Mouse (Mus musculus) frontal cortex, postnatal 36 days (tissue): ENCODE measurements around the gene Lbhd1.

Experiments
- DNase-seq, 2 experiments: peaks; one replicate each; pipeline ENCODE4 v3.0.0; 2022; ENCODE audit warnings: low spot score in 2 of 2

The Lbhd1 gene

DNA sequence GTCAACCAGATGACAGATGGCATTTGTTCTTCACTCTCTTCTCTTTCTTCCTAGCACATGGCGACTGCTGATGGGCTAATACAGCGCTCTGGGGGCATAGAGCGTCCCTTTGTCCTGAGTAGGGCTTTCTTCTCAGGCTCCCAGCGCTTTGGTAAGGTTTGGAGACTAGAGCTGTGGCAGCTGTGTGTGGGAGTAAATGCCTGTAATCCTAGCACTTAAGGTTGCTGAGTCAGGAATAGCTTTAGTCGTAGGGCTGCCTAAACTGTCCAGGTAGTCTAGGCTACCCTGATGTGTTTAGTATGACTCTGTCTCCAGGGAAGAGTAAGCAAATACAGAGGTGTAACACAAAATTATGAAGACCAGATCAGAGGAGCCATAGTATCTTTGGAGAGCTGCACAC, 28.3 kb downstream of the Lbhd1 start:
- DNase-seq: peak in 1 of 2 experiments; percentile 71

DNA sequence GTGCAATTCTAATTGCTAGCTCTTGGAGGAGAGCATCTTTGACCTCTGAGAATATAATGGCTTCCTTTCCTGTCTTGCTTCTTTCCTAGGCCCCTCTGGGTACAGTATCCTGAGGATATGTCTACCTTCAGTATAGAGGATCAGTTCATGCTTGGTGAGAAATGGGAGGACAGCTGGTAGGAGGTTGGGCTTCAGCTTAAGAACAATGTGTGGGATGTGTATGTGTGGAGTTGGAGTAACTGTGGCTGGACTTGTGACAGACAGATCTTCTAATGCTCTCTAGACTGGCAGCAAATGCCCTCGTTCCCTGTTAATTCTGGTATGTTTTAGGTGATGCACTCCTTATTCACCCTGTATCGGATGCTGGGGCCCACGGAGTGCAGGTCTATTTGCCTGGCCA, 30.7 kb downstream of the Lbhd1 start:
- DNase-seq: no peak

DNA sequence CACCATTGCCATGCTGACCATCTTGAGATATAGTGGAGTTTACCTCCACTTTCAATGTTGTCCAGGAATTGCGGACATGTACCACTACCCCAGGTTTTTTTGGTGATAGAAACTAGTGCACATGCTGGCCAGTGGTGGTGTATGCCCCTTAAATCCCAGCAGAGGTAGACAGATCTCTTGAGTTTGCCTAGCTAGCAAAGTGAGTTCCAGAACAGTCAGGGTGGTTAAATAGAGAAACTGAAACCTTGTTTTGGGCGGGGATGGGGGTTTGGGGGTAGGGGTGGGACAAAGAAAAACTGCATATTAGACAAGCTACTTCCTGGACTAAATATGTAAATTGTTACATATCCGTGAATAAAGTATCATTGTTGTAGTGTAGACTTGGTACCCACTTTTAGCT, 35.5 kb downstream of the Lbhd1 start:
- DNase-seq: no peak

DNA sequence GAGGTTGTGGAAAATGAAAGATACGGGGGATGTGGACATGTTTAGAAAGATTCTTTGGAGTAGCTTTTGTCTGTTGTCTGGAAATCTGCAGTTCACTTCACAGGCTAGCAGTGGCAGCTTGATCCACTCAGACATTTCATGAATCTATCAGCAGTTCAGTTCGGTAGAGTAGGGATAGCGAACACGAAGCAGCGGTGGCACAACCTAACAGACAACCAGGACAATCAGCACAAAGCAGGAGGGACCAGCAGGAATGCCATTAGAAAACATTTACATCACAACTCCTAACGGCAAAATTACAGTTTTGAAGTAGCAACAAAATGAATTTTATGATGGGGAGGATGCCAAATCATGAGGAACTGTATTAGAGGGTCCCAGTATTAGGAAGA, 36.1 kb downstream of the Lbhd1 start:
- DNase-seq: no peak

DNA sequence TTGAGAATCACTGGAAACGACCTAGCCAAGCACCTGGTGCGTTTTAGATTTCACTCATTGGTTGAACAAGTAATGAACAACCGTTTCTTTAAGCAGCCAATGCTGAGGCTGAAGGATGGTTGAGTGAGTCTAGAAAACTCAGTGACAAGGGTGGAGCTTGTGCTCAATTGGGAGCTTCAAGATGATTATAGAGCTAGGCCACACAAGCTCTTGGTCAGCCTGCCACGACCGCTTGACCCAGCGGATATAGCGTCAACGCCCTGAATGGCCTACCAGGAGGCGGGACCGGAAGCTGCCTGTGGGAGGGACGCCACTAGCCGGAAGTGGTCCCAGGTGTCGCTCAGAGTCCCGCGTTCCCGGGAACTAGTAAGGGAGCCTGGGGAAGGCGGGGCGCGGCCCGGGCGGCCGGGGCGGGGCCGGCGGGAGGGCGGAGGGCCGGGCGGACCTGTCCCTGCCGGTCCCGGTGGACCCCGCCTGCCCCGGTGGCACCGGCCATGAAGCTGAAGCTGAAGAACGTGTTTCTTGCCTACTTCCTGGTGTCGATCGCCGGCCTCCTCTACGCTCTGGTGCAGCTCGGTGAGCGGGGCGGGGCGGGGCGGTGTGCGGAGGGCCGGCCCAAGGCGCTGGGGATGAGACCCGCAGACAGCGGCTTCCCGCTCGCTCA, 36.7 kb downstream of the Lbhd1 start, which contains the start of gene B3gat3:
Gene B3gat3, plus strand, starts transcription at position 302 of the 664 bp plus-strand sequence.
- DNase-seq: peak; percentile 94 to 96

DNA sequence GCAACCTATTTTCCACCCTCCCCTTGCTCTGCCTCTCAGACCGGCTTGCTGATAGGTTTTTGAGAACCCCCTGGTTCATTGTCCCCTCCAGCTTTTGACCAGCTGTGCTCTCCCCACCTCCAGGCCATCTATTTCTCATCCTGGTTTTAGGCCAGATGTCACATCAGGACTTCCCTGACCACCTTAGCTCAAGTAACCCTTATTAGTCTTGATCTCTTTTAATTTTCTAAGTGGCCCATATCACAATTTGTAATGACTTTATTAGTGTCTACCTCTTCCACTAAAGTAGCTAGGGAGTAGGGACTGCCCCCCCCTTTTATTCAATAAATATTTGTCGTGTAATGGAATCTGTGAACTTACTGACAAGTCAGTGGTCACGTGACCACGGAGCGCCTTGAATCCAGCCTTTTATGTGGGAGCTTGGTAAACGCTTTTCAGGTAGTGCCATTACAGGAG, 37.3 kb downstream of the Lbhd1 start:
- DNase-seq: no peak

DNA sequence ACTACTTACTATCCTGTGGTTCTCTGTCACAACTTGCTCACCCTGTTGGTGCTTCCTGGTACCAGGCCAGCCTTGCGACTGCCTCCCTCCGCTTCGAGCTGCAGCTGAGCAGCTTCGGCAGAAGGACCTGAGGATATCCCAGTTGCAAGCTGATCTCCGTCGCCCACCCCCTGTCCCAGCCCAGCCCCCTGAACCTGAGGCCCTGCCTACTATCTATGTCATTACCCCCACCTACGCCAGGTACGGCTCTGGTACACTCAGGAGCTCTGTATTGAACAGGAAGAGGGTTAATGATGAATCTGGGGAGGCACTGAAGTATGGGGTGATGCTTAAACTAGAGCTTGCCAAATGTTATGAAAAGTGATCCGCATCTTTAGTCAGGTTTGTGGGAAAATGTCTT, 38.2 kb downstream of the Lbhd1 start:
- DNase-seq: no peak

DNA sequence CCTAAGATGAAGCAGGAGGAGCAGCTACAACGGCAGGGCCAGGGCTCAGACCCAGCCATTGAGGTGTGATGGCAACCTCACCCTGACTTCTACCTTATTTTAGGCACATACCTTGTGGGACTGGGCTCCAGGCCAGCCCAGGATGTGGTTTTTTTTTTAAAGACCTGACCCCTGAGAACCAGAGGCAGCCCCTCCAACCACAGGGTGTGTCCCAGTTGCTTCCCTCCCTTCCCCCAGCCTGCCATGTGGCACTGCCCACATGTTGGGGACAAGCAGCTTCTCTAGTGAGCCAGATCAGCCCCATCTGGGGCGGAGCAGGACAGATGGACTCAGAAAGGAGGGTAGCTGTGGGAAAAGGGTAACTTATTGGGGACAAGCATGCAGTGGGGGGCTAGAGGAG, 43.2 kb downstream of the Lbhd1 start:
- DNase-seq: no peak

DNA sequence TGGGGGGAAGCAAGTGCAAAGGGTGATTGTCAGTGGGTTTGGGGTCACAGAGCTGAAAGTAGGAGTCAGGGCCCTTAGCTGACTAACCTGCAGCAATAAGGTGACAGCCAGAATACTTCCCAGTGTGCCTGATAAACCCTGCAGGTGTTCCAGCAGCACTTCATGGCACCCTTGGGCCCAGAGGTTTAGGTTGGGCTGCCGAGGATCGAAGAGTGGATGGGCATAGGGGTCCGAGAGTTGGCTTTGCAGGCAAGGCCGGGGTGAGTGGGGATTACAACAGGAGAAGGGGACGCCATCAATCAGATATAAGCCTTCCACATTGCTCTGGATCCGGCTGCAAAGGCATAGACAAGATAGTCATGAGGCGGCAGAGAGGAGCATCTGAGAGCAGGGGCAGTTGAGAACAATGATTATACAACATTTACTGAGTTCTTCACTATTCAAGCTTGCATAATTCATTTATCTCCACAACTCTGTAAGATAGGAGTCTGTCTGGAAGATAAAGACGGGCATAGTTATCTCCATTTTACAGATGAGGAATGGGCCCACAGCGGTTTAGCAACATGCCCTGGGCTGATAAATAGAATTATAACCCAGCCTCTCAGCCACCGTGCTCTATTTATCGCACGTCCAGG, 44.5 kb downstream of the Lbhd1 start:
- DNase-seq: no peak

DNA sequence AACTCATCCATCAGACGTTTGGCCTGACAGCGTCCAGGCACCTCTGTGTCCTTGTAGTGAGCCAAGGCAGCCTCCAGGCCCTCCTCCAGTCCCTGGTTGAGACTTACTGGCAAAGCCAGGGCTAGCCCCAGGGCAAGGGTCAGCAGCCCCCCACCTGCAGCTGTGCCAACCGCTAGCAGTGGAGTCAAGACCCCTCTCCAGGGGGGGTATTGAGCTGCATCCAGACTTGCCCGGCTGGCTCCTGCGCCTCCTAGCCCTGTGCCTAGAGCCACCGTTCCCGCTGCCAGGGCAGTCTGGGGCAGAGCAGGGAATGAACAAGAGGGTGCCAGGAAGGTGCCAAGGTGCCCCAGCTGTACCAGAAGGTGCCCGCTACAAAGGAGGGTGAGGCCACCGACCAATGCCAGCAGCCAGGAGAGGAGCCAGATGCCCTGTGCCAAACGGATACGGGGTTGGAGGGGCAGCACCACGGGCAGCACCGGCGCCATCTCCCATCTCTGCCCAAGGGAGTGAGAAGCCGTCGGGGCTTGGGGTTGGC, 45.2 kb downstream of the Lbhd1 start:
- no peak for DNase-seq

DNA sequence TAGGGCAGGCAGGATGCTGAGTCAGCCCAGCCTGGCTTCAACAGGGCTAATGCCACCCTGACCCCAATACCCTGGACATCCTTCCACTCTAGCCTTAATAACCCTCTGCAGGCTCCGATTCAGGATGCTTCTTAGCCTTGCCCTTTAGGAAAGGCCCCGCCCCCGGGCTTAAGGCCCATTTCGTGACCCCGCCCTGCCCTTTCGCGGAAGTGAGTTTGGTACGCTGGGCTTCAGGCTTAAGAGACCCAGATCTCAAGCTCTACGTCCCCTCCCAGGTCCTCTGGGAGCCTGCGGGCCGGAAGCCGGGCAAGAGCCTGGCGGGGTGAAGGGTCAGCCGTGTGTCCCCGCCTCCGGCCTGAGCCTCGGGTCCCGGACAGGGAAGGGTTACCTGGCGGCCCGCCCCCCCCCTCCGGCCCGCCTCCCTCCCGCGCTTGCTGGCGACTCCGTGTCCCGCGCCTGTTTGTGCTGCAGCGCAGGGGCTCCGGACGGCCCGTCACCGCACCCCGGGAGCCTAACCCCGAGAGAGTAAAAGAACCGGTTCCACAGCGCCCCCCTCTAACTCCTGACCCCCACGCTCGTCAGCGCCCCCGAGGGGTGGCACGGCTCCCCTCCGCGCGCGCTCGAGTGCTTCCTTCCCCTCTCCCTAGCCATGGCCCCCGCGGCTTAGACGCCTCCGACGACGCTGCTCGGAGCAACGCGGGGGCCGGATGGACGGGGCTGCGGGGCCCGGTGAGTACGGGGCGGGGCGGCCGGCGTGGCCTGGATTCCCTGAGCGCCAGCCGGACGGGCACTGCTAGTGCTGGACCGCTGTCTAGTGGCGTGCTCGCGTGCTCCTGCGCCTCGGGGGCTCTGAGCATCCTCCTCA, 45.9 kb downstream of the Lbhd1 start, which contains the start of the genes Rom1 and Eml3:
Gene Rom1, minus strand, starts transcription at position 133 of the 865 bp plus-strand sequence.
Gene Eml3, plus strand, starts transcription at position 329 of the 865 bp plus-strand sequence.
- peak in 1 of 2 experiments; percentile 61 for DNase-seq

DNA sequence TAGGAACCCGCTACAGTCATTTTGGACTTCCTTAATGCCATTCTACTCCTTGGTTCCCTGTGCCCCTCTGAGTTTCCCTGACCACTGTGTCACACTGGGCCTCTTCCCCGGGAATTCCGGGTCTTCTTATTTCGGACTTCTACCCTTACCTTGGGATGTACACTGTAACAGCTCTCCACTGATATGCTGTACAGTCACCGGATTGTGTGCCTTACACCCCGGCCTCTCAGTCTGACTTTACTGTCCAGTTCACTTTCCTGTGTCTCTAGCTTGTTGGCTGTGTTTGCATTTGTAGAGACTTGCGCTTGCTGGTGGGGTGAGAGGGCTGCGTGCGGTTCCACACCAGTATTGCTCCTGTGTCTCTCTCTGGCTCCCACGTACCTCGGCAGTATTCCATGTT, 46.6 kb downstream of the Lbhd1 start:
- DNase-seq: no peak

DNA sequence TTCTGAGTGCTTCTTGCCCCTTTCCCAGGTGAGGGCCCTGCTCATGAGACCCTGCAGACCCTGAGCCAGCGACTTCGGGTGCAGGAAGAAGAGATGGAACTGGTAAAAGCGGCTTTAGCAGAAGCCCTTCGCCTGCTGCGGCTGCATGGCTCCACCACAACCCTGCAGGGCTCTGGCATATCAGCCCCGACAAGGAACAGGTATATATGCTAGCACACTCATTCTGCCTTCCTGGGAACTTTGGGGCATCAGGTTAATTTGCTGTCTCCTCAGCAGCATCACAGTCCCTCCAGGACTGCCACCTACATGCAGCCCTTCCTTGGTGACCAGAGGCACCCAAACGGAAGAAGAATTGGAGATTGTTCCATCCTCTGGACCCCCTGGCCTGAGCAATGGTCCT, 47.2 kb downstream of the Lbhd1 start:
- DNase-seq: no peak

DNA sequence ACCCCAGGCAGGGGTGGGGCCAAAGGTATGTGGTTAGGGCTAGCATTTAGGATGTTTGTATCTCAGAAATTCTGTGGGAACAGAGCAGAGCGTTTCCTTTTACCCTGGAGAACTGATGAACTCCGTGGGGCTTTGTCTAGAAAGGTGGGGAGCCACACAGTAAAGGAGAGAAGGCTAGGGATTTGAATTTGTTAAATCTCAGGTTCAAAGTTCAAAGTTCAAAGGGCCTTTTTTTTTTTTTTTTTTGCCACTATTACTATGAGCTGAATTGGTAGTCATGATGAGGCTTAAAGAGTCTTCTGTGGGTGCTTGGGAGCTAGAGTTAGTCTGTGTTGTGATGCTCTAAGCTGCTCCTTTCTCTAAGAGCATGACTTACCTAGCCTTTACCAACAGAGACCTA, 53.2 kb downstream of the Lbhd1 start:
- no peak for DNase-seq

DNA sequence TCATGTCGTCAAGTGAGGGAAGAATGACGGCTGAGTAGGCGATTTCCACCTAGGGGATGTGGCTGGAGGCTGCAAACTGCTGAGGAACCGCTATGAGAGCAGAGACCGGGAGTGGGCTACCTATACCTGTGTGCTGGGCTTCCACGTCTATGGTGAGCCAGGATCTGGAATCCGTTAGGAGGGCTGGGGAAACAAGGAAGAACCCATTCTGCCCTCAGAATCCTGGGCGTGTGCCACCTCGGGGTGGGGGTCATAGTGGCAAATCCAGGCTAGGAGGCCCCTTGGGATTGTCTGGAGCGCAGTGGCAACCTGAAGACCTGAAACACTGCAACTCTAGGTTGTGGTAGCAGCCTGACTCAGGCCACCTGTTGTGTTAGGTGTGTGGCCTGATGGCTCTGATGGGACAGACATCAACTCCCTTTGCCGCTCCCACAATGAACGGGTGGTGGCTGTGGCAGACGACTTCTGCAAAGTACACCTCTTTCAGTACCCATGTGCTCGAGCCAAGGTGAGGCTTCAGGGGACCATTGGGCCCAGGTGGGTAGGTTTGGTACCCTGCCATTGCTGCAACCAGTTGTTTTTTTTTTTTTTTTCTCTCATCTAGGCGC, 57.1 kb downstream of the Lbhd1 start:
- DNase-seq: no peak

DNA sequence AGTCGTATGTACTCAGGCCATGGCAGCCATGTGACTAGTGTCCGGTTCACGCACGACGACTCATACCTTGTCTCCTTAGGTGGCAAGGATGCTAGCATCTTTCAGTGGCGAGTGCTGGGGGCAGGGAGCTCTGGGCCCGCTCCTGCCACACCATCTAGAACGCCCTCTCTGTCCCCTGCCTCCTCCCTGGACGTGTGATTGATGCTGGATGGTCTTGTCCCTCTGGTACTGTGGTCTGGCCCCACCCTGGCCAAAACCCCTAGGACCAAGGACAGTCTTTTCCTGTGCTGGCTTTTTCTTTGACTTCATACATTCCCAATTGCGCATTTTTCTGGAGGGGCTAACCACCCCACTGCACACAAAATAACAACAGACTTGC, 57.6 kb downstream of the Lbhd1 start:
- DNase-seq: no peak

DNA sequence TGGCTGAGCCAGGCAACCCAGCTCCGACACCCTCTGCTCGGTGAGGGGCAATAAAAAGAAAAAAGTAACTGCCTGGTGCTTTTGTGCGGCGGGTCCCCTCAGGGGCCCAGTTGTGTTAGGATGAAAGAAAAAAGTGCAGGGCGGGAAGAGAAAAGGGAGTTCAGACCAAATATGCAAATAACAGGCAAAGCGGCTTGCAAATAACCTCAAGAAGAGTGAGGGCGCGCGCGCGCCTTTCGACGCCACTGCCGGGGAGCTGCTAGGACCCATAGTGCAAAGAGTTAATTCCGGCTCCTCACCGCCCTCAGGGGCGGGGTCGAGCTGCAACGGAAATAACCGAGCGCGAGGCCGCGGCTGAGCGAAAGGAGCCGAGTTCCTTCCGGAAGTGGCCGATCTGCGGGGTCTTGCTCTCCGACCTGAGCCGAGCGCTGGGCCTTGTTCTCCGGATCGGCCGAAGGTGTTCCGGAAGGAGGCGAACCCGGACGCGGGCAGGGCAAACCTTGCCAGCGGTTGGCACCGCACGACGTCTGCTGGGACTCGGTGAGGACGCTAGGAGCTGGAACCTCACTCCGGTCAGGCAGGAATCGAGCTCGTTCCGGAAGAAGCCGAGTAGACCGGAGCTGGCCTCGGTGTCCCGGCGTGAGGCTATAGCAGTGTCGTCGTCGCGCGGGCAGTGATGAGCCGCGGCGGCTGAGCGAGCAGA, 58.1 kb downstream of the Lbhd1 start, which contains the start of gene Mta2:
Gene Mta2, plus strand, starts transcription at position 361 of the 703 bp plus-strand sequence.
- peak; percentile 91 to 96 for DNase-seq
